Mouse (Mus musculus) thymus, adult 2 months (tissue): ENCODE measurements around the gene Acer1.

Source experiments
- CTCF ChIP-seq: fragments of 200-500 bp; IDR thresholded peaks from 2 replicates; pipeline ENCODE4 v1.5.1; 2012; ENCODE audit warnings: mild to moderate bottlenecking, control low read depth, low read length, moderate library complexity, borderline replicate concordance; ENCODE audit not compliant: control insufficient read depth, poor library complexity, insufficient read depth; ENCODE audit errors: extremely low read depth
- POLR2A ChIP-seq: fragments of 200-500 bp; IDR thresholded peaks from 2 replicates; pipeline ENCODE4 v1.6.1; 2012; ENCODE audit warnings: mild to moderate bottlenecking, low read length, control low read depth, moderate library complexity; ENCODE audit not compliant: control insufficient read depth, poor library complexity, insufficient read depth; ENCODE audit errors: extremely low read depth

DNA sequence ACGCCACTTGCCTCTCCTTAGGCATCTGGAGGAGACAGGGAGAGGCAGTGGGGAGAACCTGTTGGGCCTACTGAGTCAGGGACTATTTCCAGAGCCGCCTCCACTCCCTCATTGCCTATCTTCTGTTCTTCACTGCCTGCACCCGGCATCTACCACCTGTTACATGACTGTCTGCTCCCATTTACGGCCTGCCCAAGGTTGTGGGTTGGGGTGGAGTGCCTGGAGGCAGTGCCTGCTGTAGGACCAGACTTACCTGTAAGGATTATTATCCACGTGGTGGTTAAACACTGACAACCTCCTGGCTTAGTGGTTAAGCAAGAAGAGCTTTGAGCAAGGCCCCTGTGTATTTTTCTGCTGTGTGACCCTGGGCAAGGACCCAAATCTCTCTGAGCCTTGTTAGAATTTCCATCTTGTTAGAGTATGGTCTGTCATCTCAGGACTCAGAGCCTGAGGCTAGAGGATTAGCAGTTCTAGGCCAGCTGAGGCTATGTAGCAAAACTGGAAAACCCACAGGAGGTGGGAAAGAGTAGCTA, 7.2 kb downstream of the Acer1 start:
- no peak for TF ChIP-seq CTCF
- TF ChIP-seq POLR2A, result no peak
